Mouse (Mus musculus): ENCODE measurements around the gene Fjx1. TPM values are rescaled to one million over a fixed set of nuclear protein-coding genes. Genes with fewer than 3 reads are reported as not detected.

The Fjx1 gene
- not detected for polyA plus RNA-seq (2014; fragmentation: Illumina TruSeq; extraction: RNeasy Lipid Tissue Mini Kit (QIAGEN cat#74804); ENCODE audit: low read depth, low replicate concordance)

DNA sequence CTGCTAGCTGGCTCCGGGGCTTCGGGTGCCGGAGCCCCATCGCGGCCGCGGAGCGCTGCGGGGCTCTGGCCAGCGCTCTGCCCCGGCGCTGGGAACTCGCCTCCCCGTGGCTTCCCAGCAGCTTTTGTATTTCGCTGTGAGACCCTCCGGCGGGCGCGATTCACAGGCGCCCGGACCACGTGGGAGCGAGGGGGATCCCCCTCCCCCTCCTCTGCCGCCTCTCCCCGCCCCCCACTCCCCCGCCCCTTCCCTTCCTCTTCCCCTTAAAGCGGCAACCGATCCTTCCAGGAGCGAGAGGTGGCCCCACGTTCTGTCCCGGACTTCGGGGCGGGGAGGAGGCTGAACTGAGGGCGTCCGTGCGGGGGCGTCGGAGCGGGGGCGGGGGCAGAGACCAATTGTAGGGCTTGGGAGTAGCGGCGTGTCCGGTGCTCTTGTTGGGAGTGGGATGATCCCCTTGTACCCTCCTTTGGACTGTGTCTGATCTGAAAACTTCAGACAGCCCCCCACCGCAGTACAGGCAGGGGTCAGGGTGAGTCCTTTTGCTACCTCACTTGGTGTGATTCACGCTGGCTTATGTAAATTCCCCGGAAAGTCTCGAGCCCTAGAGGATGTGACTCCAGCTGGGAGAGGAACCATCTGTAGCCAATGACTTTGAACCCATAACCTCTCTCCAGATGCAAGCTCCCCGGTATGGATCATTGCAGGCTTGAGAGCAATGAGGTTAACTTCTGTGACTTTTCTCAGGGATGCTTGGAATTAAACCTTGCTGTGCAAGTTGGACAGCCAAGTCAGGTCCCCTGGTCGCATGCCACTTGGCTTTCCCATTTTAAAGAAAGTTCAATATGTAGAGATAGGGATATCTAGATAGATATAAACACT lies at the start of gene Fjx1:
TSS of gene Fjx1 (minus strand) at position 829 of the 879 bp plus-strand sequence.

GRCm38 (mm10) chr2:102407363-102408184 lies 44.7 kb downstream of the Fjx1 start, which contains the start of gene Trim44:
Trim44 (minus strand) TSS chr2:102407828.

Other genes starting within 250 kb of the Fjx1 start
- gene Trim44, start 44.7 kb downstream of the Fjx1 start, polyA plus RNA-seq (2014; fragmentation: Illumina TruSeq; extraction: RNeasy Lipid Tissue Mini Kit (QIAGEN cat#74804); ENCODE audit: low read depth, low replicate concordance) = 47.0 TPM
- 2.0 TPM for gene Pamr1, start 97.5 kb upstream of the Fjx1 start, polyA plus RNA-seq (2014; fragmentation: Illumina TruSeq; extraction: RNeasy Lipid Tissue Mini Kit (QIAGEN cat#74804); ENCODE audit: low read depth, low replicate concordance)
- gene Slc1a2, start 206.2 kb upstream of the Fjx1 start, polyA plus RNA-seq (2014; fragmentation: Illumina TruSeq; extraction: RNeasy Lipid Tissue Mini Kit (QIAGEN cat#74804); ENCODE audit: low read depth, low replicate concordance) = 59.9 TPM